Mouse (Mus musculus) heart, adult 2 months (tissue): ENCODE measurements at regions not wholly inside any gene's neighbourhood (a gene's known extent, or its start where the extent isn't known, plus 50 kb on each side); places are given as distances from the start of the nearest gene placed in this dataset.

ENCODE experiments used
- DNase-seq, 2 experiments: peaks; one replicate each; pipeline ENCODE4 v3.0.0; 2021
- H3K27ac ChIP-seq: fragments of 200-600 bp; 2 replicates; pipeline ENCODE4 v1.8.1; 2022
- H3K27me3 ChIP-seq: fragments of 200-500 bp; 2 replicates; pipeline ENCODE4 v1.6.1; 2012; ENCODE audit warnings: mild to moderate bottlenecking, low read length, inconsistent platforms, mixed read lengths; ENCODE audit not compliant: control insufficient read depth, insufficient read depth
- H3K36me3 ChIP-seq: fragments of 200-500 bp; 2 replicates; pipeline ENCODE4 v1.6.1; 2012; ENCODE audit warnings: low read length, inconsistent platforms; ENCODE audit not compliant: control insufficient read depth, insufficient read depth
- H3K4me1 ChIP-seq: fragments of 200-500 bp; 2 replicates; pipeline ENCODE4 v1.6.1; 2011; ENCODE audit warnings: low read length; ENCODE audit not compliant: control insufficient read depth, insufficient read depth
- H3K4me3 ChIP-seq: fragments of 200-600 bp; 2 replicates; pipeline ENCODE4 v1.8.1; 2022
- H3K79me2 ChIP-seq: fragments of 200-500 bp; replicated peaks from 2 replicates; pipeline ENCODE4 v1.6.1; 2012; ENCODE audit warnings: mild to moderate bottlenecking, inconsistent platforms, low read length, moderate library complexity, mixed read lengths; ENCODE audit not compliant: control insufficient read depth, insufficient read depth
- H3K9ac ChIP-seq: fragments of 200-500 bp; 2 replicates; pipeline ENCODE4 v1.6.1; 2012; ENCODE audit warnings: low read depth, mild to moderate bottlenecking, control low read depth, inconsistent platforms, low read length, mixed read lengths
- CTCF ChIP-seq: fragments of 200-600 bp; IDR thresholded peaks from 2 replicates; pipeline ENCODE4 v1.8.1; 2022; ENCODE audit warnings: antibody characterized with exemption, mild to moderate bottlenecking, moderate library complexity
- EP300 ChIP-seq: fragments of 200-500 bp; IDR thresholded peaks from 2 replicates; pipeline ENCODE4 v1.6.1; 2011; ENCODE audit warnings: low read depth, low read length, control low read depth; ENCODE audit not compliant: insufficient read depth
- POLR2A ChIP-seq: fragments of 200-500 bp; IDR thresholded peaks from 2 replicates; pipeline ENCODE4 v1.6.1; 2011; ENCODE audit warnings: mild to moderate bottlenecking, low read depth, low read length, control low read depth; ENCODE audit not compliant: insufficient read depth
- WGBS: fragments of 180-500 bp; shearing (Covaris S2); methylation state at CpG from one replicate; pipeline ENCODE4 v1.1.7; 2018; 5-methylcytosine and 5-hydroxymethylcytosine counted together
- intact Hi-C: fragments of 180-260 bp; cut with DNase I; formaldehyde crosslinking; loops from one replicate; pipeline ENCODE4 v1.15.1; 2025

DNA sequence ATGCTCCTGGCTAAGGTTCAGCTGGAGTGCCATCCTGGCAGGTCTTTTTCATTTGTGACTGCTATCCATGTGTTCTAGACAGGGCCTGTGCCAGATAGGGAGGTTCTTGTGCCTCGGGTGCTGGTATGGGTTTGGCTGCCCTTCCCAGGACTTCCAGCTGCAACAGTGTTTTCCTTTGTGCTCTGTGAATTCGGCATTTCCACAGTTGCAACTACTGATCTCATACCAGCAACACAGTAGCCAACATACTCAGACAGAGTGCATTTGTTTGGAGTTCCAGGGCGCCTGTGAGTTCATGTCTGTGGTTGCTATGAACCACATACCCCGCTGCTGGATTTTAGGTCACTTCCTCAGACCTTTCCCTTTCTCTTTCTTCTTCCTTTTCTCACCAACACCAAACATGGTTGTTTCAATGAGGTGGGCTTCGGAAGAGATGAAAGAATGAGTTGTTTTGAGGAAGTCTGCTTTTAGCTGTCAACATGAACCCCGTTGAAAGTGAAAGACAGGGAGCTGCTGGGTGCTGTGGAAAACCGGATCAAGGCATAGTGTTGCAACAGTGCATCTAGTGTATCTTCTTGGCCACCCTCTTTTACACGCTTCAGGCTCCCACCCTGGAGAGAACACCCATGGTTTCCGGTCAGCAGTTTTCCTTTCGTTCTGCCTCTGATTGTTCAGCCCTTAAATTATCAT, 275.1 kb downstream of the Cps1 start:
- H3K4me3 ChIP-seq, result no peak overlapping the region
- intact Hi-C loops, result no loop called here
- no peaks in the 10 kb centered on the region for H3K79me2 ChIP-seq
- TF ChIP-seq POLR2A (no peak), EP300 (no peak), CTCF (no peak)
- no peaks in the 10 kb centered on the region for H3K36me3 ChIP-seq
- no peak overlapping the region for H3K9ac ChIP-seq
- H3K27me3 ChIP-seq, result no peaks in the 10 kb centered on the region
- no peaks in the 10 kb centered on the region for H3K4me1 ChIP-seq
- WGBS, result 58% methylated on average over 10 of the region's 10 CpGs
- H3K27ac ChIP-seq, result no peak overlapping the region
- DNase-seq, result peak in 1 of 2 experiments; percentile 3

DNA sequence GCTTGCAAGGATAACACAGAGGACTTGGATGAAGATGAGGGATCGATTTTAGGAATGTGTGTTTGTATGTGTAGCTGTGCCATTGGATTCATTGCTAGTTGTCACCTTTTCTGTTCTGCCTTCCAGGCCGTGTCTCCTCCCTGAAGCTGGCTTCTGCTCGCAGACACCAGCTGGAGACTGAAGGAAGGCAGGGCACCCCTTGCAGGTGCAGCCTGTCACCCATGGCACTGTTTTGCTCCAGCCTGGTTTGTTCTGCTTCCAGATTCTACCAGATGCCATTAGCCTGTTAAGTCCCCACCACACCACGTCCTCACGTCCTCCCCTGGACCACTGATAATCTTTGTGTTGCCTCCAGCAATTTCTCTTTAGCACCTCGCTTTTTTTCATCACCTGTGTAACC, 286.7 kb downstream of the Cps1 start:
- H3K27ac ChIP-seq, result no peak overlapping the region
- WGBS, result 66% methylated on average over 6 of the region's 6 CpGs
- TF ChIP-seq POLR2A (no peak), EP300 (no peak), CTCF (no peak)
- H3K27me3 ChIP-seq, result no peaks in the 10 kb centered on the region
- no peak overlapping the region for H3K9ac ChIP-seq
- no peak for DNase-seq
- H3K79me2 ChIP-seq, result no peaks in the 10 kb centered on the region
- no peak overlapping the region for H3K4me3 ChIP-seq
- intact Hi-C loops, result no loop called here
- H3K36me3 ChIP-seq, result no peaks in the 10 kb centered on the region
- no peaks in the 10 kb centered on the region for H3K4me1 ChIP-seq

- Histone ChIP-seq H3K4me3 (no peak overlapping the region), H3K9ac (no peak overlapping the region), H3K79me2 (no peaks in the 10 kb centered on the region), H3K27ac (no peak overlapping the region), H3K4me1 (no peaks in the 10 kb centered on the region), H3K36me3 (no peaks in the 10 kb centered on the region), H3K27me3 (no peaks in the 10 kb centered on the region)
- 54% methylated on average over 1 of the region's 1 CpGs for WGBS
- TF ChIP-seq CTCF (no peak), EP300 (no peak), POLR2A (no peak)
- no peak for DNase-seq
- intact Hi-C loops, result no loop called here
Measured at GRCm38 (mm10) chr1:67417196-67417595, 294.4 kb downstream of the Cps1 start.

- Histone ChIP-seq H3K4me1 (no peaks in the 10 kb centered on the region), H3K27me3 (no peaks in the 10 kb centered on the region), H3K9ac (no peak overlapping the region), H3K27ac (no peak overlapping the region), H3K36me3 (no peaks in the 10 kb centered on the region), H3K4me3 (no peak overlapping the region), H3K79me2 (no peaks in the 10 kb centered on the region)
- intact Hi-C loops, result no loop called here
- TF ChIP-seq CTCF, result no peak
- no peak for TF ChIP-seq EP300
- no peak for TF ChIP-seq POLR2A
- WGBS, result 64% methylated on average over 3 of the region's 3 CpGs
- DNase-seq, result no peak
Measured at GRCm38 (mm10) chr1:67428398-67428797, 305.6 kb downstream of the Cps1 start.

DNA sequence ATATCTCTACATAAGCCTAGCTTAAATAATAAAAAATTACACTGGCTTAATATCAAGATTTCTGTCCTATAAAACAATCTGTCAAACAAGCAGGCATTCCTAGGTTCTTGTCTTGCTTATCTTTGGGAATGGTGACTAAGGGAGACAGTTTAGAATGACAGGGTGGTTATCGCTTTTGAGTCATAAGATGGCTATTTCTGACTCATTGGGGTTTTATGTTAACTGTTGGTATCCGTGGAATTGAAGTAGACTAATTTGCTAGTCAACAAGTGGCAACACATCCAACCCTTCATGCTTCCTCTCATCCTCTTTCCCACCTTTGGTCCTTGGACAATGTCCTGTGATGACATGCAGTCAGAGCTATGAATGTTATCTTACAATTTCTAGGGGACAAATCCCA, 328.0 kb downstream of the Cps1 start:
- DNase-seq, result no peak
- no peaks in the 10 kb centered on the region for H3K36me3 ChIP-seq
- no peaks in the 10 kb centered on the region for H3K27me3 ChIP-seq
- 66% methylated on average over 2 of the region's 2 CpGs for WGBS
- H3K79me2 ChIP-seq, result no peaks in the 10 kb centered on the region
- H3K9ac ChIP-seq, result no peak overlapping the region
- H3K27ac ChIP-seq, result no peak overlapping the region
- H3K4me1 ChIP-seq, result no peaks in the 10 kb centered on the region
- no peak overlapping the region for H3K4me3 ChIP-seq
- intact Hi-C loops, result no loop called here
- TF ChIP-seq EP300, result no peak
- TF ChIP-seq POLR2A, result no peak
- no peak for TF ChIP-seq CTCF

GRCm38 (mm10) chr1:67464203-67464602, 341.4 kb downstream of the Cps1 start:
- no peaks in the 10 kb centered on the region for H3K79me2 ChIP-seq
- no peaks in the 10 kb centered on the region for H3K4me1 ChIP-seq
- H3K36me3 ChIP-seq, result no peaks in the 10 kb centered on the region
- 66% methylated on average over 2 of the region's 2 CpGs for WGBS
- no peak overlapping the region for H3K4me3 ChIP-seq
- TF ChIP-seq EP300 (no peak), POLR2A (no peak), CTCF (no peak)
- intact Hi-C loops, result no loop called here
- no peak overlapping the region for H3K9ac ChIP-seq
- no peaks in the 10 kb centered on the region for H3K27me3 ChIP-seq
- no peak overlapping the region for H3K27ac ChIP-seq
- no peak for DNase-seq
